Mouse (Mus musculus) liver, adult (tissue): ENCODE measurements around the gene Tmcc1.

ENCODE experiments used
- GATA4 ChIP-seq: IDR thresholded peaks from 2 replicates; pipeline ENCODE4 v1.6.1; 2014; ENCODE audit warnings: mild to moderate bottlenecking, low read length; ENCODE audit not compliant: insufficient replicate concordance

Gene Tmcc1

DNA sequence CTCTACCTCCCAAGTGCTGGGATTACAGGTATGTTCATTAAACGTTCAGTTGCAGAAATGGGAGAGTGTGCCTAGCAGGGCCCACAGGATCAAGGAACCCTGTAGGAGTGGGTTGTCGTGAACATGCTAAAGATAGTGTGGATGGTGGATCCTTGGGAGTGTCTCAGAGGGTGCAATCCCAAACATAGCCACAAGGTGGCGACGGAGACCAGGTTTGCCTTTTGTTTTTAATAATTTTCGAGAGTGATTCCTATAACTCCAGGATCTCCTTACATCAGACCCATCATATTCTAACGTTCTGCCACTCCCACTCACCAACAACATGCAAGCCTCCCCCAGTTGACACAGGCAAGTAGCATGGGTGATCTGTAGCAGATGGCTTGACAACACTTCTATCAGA is 182.7 kb downstream of the Tmcc1 start:
- no peak for TF ChIP-seq GATA4

DNA sequence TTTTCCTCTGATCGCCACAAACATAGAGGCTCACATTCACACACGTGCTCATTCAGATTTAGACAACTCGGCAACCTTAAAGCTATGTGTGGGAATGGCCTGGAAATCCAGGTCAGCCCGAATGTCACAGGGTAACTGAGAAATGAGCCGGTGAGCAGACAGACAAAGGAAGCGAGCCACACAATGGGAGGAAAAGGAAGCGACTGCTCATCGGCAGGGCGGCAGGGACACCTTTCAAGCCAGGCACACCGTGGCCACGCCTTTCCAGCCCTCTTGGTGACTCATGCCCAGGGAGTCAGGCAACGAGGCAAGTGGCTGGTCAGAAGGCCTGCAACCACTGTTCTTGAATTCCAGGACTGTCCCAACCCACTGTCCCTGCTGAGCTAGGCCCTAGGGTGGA is 183.9 kb downstream of the Tmcc1 start:
- peak; percentile 64; the same call in 1 of the 2 replicates for TF ChIP-seq GATA4

DNA sequence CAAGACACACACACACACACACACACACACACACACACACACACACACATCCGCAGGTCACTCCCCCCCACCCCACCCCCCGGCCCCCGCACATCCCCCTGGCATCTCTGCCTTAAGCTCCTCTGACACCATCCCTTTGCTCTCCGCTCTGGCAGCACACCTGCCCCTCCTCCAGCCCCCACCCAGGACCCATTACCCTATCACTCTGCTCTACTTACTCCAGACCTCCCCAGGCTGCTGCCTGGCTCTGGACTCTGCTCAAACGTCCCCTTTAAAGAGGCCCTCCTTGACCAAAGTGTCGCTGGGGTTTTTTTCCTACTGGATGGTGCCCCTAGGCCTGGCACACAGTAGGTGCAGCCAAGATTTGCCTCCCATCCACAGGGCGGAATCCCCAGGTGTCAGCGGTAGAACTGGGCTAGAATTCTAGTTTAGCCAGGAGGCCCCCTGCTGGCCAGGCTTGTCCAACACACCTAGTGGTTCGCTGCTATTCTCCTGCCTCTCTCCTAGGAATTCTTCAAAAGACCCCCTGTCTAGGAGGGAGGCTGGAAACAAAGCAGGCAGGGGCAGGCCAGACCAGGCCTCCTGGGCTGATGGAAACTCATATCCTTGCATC is 185.6 kb downstream of the Tmcc1 start:
- TF ChIP-seq GATA4: no peak

DNA sequence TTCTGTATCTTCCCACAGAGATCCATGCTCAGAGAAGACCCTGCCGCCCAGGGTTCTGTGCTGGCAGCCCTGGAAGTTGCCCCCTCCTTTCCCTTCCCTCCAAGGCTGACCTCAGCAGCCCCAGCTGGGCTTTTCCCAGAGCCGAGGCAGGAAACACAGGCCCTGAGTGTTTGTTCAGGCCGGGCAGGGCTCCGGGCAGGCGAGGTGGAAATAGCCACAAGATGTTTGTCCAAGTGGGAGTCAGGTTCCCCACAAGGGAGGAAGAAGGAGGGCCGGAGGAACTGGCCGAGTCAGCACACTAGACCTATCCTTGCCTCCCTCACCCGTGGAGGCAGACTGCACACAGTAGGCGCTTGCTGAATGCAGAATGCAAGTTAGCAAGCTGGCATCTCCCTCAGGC is 186.6 kb downstream of the Tmcc1 start:
- TF ChIP-seq GATA4: peak; percentile 58; the same call in 1 of the 2 replicates

DNA sequence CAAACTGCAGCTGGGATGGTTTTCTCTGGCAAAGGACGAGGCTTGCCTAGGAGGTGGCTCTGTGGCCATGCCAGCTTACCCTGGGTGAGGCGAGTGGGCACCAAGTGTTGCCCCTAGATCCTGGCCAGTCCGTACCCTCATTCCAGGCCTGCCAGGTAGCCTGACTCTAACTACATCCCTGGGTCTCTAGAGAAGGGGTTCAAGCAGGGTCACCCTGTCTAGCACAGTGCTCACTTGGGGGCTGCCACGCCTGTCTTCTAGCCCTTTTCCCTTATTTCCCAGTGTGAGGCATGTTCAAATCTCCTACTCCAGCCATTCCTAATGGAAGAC is 187.4 kb downstream of the Tmcc1 start:
- TF ChIP-seq GATA4: no peak

DNA sequence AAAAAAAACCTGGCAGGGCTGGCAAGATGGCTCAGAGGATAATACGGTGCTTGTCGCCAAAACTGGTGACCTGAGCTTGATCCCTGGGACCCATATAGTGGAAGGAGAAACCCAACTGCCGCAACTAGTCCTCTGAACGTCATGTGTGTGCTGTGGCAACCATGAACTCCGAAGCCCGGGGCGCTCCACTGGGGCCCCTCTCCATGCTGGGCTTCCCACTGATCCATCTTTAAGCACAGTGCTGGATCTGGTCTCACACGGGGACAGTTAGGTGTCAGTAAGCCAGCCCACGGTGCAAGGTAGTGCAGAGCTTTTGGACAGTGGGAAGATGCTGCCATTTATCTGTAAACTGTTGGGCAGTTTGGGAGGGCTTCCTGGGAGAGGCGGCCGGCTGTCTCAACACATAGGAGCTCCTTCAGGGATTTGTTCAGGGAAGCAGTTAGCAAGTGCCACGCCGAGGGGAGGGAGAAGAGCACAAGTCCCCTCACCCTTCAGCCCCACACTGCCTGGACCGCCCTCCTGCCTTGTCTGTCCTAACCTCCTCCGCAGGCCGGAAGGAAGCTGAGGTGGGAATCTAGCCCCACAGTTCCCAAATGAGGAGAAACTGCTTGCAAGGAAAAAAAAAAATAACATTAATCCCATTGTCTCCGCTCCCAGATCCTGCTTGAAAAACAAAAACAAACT is 187.9 kb downstream of the Tmcc1 start:
- peak; percentile 21; the same call in 1 of the 2 replicates for TF ChIP-seq GATA4

DNA sequence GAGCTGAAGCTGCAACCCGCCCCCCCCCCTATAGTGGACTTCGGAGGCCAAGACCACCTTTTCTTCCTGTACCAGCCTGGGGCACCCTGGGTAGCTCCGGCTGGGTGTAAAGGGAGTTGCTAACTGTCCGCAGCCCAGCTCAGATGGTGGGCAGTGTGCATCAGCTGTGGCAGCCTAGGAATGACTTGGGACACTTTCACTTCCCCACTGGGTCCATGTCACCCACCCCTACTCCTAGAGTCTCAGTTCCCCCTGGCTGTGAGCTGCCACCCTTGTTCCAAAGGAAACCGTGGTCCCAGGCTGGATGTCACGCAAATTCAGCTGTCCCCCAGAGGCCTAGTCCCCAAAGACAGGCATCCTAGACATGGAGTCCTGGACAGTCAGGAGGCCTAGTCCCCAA is 188.6 kb downstream of the Tmcc1 start:
- no peak for TF ChIP-seq GATA4

DNA sequence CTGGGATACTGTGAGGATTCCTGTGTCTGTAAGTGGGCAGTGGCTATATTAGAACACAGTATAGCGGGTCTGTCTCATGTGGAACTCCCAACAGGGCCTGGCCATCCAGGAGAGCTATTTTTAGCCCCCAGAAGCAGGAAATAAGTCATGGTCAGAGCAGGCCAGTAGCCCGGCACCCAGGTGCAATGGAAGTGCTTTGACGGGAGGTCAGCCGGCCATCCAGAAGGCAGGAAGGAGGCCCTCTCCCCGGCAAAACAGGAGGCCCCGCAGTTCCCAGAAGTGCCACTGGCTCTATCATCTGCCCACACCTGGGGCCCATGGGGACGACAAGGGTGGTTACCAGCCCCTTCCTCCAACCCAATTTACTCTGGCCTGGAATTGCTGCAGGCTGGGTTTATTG is 189.2 kb downstream of the Tmcc1 start:
- no peak for TF ChIP-seq GATA4

DNA sequence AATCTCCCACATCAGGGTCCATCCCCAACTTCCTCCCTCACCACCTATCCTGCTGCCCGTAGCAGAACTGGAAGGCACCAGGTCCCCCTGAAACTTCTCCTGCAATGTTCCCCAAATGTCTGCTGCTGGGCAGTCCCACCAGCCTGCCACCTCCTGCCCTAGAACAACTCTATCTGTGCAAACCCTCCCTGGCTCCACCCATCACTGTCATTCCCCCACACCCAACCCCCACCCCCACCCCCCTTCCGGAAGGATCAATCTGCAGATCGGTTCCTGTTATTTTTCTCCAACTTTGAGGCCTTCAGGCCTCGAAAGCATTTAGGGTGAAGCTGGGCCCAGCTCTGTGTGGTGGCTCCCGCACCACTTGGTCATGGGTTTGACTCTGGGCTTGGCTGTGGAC is 189.8 kb downstream of the Tmcc1 start:
- TF ChIP-seq GATA4: no peak

DNA sequence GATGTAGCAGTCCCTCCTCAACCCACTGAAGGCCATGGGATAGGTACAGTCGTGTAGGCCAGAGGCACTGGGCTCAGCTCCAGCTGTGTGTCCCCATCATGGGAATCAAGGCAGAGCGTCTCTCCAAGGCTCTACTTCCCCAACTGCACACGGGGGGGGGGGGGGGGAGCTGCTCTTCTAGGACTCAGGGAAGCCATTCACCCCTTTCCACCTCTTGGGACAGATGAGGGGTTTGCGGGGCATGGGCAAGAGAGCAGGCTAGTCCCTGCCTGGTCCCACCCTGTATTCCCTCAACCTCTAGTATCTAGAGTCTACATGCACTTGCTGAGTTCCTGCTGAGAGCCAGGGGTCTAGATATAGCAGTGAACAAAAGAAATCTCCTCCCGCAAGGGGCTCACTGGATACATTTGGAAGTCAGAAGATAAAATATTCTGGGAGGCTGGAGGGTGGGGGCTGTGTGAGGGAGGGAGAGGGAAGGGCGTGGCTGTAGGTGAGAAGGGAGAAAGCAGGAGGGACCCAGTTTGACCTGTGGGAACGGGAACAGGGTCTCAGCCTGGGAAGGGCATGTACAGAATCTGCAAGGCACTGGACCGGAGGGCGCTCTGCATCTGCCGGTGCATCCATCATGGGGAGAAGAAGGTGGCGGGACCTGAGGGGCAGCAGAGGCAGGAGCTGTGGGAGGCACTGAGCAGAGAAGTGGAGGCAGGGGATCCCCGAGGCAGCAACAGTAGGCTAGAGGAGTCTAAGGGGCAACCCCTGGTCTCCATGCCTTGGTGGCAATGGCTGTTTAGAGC is 190.8 kb downstream of the Tmcc1 start:
- TF ChIP-seq GATA4: no peak

DNA sequence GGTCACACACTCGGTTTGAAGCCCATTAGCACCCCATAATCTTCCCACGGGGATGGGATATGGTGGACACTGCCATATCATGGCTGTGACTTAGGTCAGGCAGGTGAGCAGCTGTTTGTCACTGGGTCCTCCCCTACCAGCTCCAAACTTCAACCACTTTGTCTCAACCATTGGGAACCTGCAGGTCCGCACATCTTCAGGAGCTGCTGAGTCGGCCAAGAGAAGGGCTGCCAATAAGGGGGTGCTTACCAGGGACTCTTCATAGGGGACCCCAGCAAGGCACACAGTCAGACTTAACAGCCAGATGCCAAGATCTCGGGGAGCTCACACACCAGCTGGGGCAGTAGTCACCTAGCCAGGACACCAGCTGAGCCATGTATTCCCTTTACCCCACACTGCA is 192.4 kb downstream of the Tmcc1 start:
- no peak for TF ChIP-seq GATA4

DNA sequence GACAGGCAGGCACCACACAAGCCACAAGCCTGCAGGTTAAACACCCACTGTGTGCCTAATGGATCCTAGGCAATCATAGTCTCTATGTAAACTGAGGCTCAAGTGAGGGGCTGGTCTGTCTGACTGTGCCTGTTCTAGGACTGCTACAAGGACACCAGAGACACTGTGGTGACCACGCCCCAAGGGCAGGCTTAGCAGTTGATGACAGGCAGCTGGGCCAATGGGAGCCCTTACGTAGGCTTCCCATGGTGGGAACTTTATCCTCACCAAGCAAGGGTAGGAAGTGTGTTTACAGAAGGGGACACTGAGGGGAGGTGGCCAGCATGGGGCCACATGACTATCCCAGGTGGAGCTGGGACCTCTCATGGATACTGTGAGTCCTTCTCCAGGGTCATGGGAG is 194.1 kb downstream of the Tmcc1 start:
- no peak for TF ChIP-seq GATA4

DNA sequence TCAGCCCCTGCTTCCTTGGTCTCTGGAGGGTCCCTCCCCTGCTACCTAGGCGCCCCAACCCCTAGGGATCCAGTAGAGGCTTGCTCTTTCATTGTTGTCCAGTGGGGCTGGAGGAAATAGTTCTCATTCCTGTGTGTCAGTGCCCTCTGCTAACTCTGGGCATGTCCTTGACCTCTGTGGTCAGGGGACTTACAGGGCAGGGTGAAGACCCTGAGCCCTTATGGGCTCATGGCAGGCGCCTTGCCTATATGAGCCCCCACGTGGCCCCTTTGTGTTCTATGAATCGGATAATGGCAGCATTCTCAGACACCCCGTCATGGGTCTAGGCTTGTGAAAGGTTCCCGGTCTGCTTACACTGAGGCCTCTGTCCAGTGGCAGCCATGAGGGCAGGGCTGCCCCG is 194.5 kb downstream of the Tmcc1 start:
- no peak for TF ChIP-seq GATA4

DNA sequence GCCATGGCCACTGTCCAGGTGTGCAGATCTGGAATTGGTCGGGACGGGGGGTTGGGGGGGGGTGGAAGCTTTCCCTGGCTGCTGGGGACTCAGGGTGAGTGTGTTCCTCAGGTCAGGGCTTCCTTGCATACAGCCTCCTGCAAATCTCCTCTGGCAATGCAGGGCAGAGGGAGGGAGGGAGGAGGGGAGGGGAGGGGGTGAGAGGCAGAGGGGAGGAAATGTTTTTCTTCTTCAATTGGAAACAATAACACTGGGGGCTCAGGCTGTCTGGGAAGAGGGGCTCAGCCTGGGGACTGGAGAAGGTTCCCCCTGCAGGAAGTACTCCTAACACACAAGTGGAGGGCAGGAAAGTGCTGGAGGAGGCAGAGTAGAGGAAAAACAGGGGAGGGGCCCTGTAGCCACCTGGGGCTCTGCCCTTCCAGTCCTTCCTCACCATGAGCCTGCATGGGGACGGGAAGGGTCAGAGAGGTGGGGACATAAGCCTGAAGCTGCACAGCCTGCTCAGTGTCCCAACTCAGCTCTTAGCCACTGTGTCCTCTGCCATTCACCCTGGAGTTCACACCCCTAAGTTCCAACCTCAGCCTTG is 195.5 kb downstream of the Tmcc1 start:
- no peak for TF ChIP-seq GATA4

DNA sequence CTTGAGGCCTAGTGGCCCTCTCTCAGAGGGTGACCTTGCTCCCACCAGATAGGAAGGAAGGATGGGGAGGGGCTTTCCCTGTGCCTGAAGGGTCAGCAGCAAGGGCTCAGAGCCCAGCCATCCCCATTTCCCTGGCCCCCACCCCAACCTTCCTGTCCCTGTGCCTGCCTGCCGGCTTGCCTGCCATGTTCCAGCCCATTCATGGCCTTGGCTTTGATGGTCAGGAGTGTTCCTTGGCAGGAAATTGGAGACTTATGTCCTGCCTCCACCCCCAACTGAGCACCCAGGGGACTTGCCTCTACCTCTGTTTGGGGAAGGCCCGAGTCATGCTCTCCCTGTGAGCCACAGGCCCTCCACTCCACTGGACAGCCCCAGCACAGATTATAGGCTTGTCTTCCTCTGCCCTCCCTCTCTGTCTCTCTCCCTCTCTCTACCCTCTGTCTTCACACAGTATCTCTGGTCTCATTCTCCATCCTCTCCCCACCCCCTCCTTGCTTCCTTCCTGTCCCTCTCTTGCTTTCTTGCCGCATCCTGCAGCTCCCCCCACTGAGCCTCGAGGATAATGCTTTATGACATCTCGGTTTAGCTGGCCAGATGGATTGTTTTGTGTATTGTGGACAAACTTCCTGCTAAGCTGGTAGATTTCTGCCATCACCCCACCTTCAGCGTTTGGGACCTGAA is 197.0 kb downstream of the Tmcc1 start:
- TF ChIP-seq GATA4: peak; percentile 85
